Mouse (Mus musculus) kidney, postnatal 36 days (tissue): ENCODE measurements around the gene Plaa.

Source experiments
- DNase-seq, 2 experiments: peaks; one replicate each; pipeline ENCODE4 v3.0.0; 2021 to 2022; ENCODE audit warnings: mixed read lengths in 2 of 2

Plaa gene

GRCm38 (mm10) chr4:94603031-94603629 is at the start of gene Plaa:
Gene Plaa, minus strand, starts transcription at chr4:94603244.
- peak; percentile 93 to 95 for DNase-seq

DNA sequence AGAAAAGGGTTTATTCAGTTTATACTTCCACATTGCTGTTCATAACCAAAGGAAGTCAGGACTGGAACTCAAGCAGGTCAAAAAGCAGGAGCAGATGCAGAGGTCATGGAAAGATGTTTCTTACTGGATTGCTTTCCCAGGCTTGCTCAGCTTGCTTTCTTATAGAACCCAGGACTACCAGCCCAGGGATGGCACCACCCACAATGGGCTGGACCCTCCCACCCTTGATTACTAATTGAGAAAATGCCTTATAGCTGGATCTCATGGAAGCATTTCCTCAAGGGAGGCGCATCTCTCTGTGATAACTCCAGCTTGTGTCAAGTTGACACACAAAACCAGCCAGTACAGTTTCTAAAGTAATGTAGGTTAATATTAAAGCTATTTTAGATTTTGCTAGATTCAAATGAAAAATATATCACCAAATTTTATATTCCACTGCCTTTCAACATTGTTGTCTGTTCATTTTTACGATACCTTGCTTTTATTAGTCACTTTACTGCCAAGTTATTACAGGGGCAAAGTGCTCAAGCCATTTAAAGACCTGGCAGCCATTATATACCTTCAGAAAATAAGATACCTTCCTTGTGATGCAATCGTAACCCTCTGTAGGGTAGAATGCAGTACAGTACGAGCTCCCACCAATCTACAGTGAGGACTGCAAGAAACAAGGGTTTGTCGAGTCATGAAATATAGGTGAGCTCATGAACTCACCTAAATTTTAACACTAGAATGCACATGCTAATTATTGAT is 47.6 kb upstream of the Plaa start:
- peak; percentile 2 to 17 for DNase-seq

- peak; percentile 5 to 51 for DNase-seq
Observed at GRCm38 (mm10) chr4:94649920-94650319, 46.9 kb upstream of the Plaa start, which contains the start of gene Lrrc19. Gene Lrrc19, minus strand, starts transcription at chr4:94650144.

- no peak for DNase-seq
Observed at GRCm38 (mm10) chr4:94643141-94643540, 40.1 kb upstream of the Plaa start.

GRCm38 (mm10) chr4:94620077-94620476 is 17.0 kb upstream of the Plaa start:
- DNase-seq: no peak

DNA sequence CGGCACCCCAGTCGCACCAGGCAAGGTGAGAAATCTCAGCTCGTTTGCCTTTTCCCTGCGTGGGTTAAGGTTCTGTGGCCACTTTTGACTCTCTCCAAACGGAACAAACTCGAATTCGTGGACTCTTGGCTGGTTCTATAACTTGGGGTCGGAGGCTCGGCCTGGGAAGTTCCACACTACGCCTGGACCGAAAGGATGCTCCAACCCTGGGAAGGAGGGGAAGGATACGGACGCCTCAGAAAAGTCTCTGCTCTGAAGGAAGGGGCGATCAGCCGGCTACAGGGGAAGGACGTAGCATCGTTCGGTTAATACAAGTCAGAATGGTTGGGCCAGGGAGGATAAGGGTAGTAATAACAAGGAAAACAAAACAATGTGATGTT is 11.6 kb upstream of the Plaa start:
- DNase-seq: no peak

GRCm38 (mm10) chr4:94613972-94614626 is 11.1 kb upstream of the Plaa start, which contains the start of gene Ift74:
Gene Ift74, plus strand, starts transcription at chr4:94614491.
- DNase-seq: peak; percentile 96 to 97

GRCm38 (mm10) chr4:94610339-94610738 is 7.3 kb upstream of the Plaa start:
- DNase-seq: no peak

- DNase-seq: peak; percentile 29 to 64
Observed at GRCm38 (mm10) chr4:94605591-94605990, 2.5 kb upstream of the Plaa start.

DNA sequence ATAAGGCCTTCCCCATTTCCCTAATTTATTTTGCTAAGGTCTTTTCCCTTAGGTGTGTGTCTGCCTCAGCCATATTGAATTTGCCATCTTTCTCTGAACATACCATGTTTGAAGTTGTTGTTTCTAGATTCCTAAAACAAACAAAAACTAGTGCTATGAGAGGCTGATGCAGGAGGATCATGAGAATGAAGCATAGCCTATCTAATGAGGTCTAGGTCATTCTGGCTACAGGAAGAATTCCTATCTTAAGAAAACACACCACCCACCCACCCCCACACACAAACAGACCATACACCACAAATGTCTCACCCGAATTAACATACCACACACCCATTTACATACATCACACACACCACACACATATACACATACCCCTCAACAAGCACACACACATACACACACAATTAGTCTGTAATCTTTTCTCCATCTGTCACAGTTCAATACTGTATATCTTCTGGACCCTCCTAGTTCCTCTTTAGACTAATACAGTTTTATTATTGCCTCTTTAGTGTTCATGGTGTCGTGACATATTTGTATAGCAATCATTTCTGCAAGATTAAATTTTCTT is 1.5 kb upstream of the Plaa start:
- no peak for DNase-seq

DNA sequence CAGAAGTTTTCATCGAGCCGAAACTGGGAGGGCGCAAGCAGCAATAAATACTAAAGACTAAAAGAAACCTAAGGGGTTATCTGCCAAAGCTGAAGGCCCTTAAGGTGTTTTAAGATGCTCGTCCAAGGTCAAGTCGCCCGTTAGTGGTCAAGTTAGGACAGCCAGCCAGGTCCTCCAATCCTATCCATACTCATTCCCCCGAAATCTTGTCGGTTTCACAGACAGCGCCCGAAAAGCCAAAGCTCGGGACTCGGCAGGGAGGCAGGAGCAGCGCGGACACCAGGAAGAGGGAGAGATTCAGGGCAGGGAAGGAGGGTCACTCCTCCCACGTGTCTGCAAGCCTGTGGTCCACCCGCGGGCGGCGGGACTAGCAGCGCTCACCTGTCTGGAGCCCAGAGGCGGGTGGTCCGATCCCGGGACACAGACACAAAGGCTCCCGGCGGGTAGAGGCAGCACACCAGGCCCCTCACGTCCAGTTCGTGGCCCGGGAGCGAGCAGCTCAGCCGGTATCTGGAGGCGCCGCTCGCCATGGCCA is 481 bp downstream of the Plaa start:
- peak in 1 of 2 experiments; percentile 36 for DNase-seq

DNA sequence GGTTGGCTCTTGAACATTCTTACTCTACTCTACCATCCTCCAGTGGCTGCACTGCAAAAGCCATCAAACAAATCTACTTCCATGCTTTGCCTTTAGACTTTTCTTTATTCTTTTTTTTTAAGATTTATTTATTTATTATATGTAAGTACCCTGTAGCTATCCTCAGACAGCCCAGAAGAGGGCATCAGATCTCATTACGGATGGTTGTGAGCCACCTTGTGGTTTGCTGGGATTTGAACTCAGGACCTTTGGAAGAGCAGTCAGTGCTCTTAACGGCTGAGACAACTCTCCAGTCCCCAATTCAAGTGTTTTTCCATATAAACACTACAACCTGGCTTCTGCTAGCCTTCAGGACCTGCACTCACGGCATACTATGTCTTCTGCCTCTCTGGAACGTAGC is 1.6 kb downstream of the Plaa start:
- DNase-seq: peak in 1 of 2 experiments; percentile 29

DNA sequence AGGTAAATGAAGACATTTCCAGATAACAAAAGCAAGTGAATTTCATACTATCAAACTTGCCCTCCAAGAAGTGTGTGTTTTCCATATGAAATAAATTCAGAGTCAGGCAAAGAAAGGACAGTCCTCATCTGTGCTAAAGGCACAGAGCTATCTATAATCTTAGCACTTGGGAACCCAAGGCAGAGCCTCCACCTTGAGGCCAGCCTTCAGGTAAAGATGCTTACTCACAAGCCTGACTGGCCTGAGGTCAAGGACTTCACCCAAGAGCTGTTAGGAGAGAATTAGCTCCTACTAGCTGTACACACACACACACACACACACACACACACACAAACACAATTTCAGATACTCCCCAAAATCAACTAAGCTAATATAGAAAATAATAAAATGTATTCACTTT is 10.3 kb downstream of the Plaa start:
- DNase-seq: peak in 1 of 2 experiments; percentile 12

DNA sequence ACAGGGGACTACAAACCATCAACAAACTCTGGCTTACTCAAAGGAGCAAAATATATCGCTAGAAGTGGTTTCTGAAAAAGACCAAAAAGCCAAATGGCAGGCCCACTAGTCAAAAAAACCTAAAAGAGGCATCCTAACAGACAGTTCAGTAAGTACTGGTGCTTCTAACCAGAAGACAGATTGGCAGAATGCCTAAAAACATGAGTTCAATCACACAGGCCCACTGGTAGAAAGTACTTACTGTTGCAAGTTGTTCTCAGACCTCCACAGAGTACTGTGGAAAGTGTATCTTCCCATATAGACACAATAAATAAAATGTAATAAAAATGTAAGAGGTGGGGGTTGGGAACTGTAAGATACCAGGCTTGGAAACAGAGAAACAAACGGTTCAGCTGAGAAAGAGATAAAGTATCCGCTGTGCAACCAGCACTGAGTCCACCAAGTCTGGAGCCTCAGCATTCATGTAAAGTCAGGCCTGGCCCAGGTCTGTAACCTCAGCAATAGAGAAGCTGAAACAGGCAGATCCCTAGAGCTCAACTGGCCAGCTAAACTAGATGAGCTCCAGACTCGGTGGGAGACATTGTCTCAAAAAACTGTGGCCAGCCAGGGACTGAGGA is 11.2 kb downstream of the Plaa start:
- no peak for DNase-seq

DNA sequence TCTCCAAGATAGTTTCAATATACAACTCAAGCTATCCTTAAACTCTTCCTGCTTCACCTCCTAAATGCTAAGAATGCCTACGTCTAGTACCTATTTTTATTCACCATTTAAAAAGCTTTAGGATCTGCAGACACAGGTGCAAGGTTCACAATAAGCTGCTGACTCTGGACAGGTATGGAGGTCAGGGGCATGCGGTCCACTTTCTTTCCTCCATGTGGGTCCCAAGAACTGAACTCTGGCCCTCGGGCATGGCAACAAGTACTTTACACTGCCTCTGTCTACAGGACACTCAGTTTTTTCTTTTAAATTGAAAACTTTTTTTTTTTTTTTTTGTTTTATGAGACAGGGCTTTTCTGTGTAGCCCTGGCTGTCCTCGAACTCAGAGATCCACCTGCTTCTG is 30.4 kb downstream of the Plaa start:
- DNase-seq: peak; percentile 43 to 57

- no peak for DNase-seq
Observed at GRCm38 (mm10) chr4:94564297-94564696, 38.7 kb downstream of the Plaa start.

- DNase-seq: peak in 1 of 2 experiments; percentile 10
Observed at GRCm38 (mm10) chr4:94561954-94562648, 40.9 kb downstream of the Plaa start.

GRCm38 (mm10) chr4:94560316-94560715 is 42.7 kb downstream of the Plaa start:
- DNase-seq: no peak

GRCm38 (mm10) chr4:94559266-94559665 is 43.8 kb downstream of the Plaa start:
- peak; percentile 9 to 18 for DNase-seq

- DNase-seq: no peak
Observed at GRCm38 (mm10) chr4:94557145-94557544, 45.9 kb downstream of the Plaa start.

- peak; percentile 92 to 96 for DNase-seq
Observed at GRCm38 (mm10) chr4:94556265-94557054, 46.6 kb downstream of the Plaa start, which contains the start of the genes Gm10306 and Caap1. Gene Gm10306, plus strand, starts transcription at chr4:94556546. Gene Caap1, minus strand, starts transcription at chr4:94556796.
